Mouse (Mus musculus): ENCODE measurements around the gene Ptges3l. TPM values are rescaled to one million over a fixed set of nuclear protein-coding genes. Genes with fewer than 3 reads are reported as not detected.
"Not testable (repeated sequence)": the region's sequence is repeated elsewhere in the genome, so short reads cannot be mapped to it uniquely, and the experiment has no call there.

Gene Ptges3l
- total RNA-seq, 2 experiments from 2014 or later: 0.49 to 9.1 TPM

GRCm38 (mm10) chr11:101459716-101460115, 34.6 kb upstream of the Ptges3l start:
- ATAC-seq (replicated peaks; ENCODE audit: poor library complexity, severe bottlenecking): no peak

- no peak for ATAC-seq (replicated peaks; ENCODE audit: poor library complexity, severe bottlenecking)
Measured at GRCm38 (mm10) chr11:101458217-101458616, 33.1 kb upstream of the Ptges3l start.

- no peak for ATAC-seq (replicated peaks; ENCODE audit: poor library complexity, severe bottlenecking)
Measured at GRCm38 (mm10) chr11:101457631-101458030, 32.5 kb upstream of the Ptges3l start.

GRCm38 (mm10) chr11:101455627-101456026, 30.5 kb upstream of the Ptges3l start:
- ATAC-seq (replicated peaks; ENCODE audit: poor library complexity, severe bottlenecking): no peak

- ATAC-seq (replicated peaks; ENCODE audit: poor library complexity, severe bottlenecking): no peak
Measured at GRCm38 (mm10) chr11:101454702-101455101, 29.6 kb upstream of the Ptges3l start.

GRCm38 (mm10) chr11:101452093-101452774, 27.1 kb upstream of the Ptges3l start:
- no peak for ATAC-seq (replicated peaks; ENCODE audit: poor library complexity, severe bottlenecking)

- ATAC-seq (replicated peaks; ENCODE audit: poor library complexity, severe bottlenecking): no peak
Measured at GRCm38 (mm10) chr11:101451536-101451935, 26.4 kb upstream of the Ptges3l start.

- peak; percentile 49 for ATAC-seq (replicated peaks; ENCODE audit: poor library complexity, severe bottlenecking)
Measured at GRCm38 (mm10) chr11:101450394-101450793, 25.3 kb upstream of the Ptges3l start.

- ATAC-seq (replicated peaks; ENCODE audit: poor library complexity, severe bottlenecking): not testable (repeated sequence)
Measured at GRCm38 (mm10) chr11:101449596-101449995, 24.5 kb upstream of the Ptges3l start.

- peak; percentile 28 for ATAC-seq (replicated peaks; ENCODE audit: poor library complexity, severe bottlenecking)
Measured at GRCm38 (mm10) chr11:101448899-101449298, 23.8 kb upstream of the Ptges3l start.

GRCm38 (mm10) chr11:101448274-101448746, 23.2 kb upstream of the Ptges3l start, which contains the start of gene Ifi35:
Gene Ifi35, plus strand, starts transcription at chr11:101448407.
- ATAC-seq (replicated peaks; ENCODE audit: poor library complexity, severe bottlenecking): peak; percentile 89

GRCm38 (mm10) chr11:101447786-101448185, 22.7 kb upstream of the Ptges3l start:
- no peak for ATAC-seq (replicated peaks; ENCODE audit: poor library complexity, severe bottlenecking)

- not testable (repeated sequence) for ATAC-seq (replicated peaks; ENCODE audit: poor library complexity, severe bottlenecking)
Measured at GRCm38 (mm10) chr11:101446860-101447259, 21.7 kb upstream of the Ptges3l start.

- no peak for ATAC-seq (replicated peaks; ENCODE audit: poor library complexity, severe bottlenecking)
Measured at GRCm38 (mm10) chr11:101446319-101446718, 21.2 kb upstream of the Ptges3l start.

- no peak for ATAC-seq (replicated peaks; ENCODE audit: poor library complexity, severe bottlenecking)
Measured at GRCm38 (mm10) chr11:101442760-101443159, 17.6 kb upstream of the Ptges3l start.

GRCm38 (mm10) chr11:101442127-101442693, 17.1 kb upstream of the Ptges3l start, which contains the start of gene Rpl27:
Gene Rpl27, plus strand, starts transcription at chr11:101442298.
- ATAC-seq (replicated peaks; ENCODE audit: poor library complexity, severe bottlenecking): peak; percentile 98

- not testable (repeated sequence) for ATAC-seq (replicated peaks; ENCODE audit: poor library complexity, severe bottlenecking)
Measured at GRCm38 (mm10) chr11:101441450-101442126, 16.5 kb upstream of the Ptges3l start.

- not testable (repeated sequence) for ATAC-seq (replicated peaks; ENCODE audit: poor library complexity, severe bottlenecking)
Measured at GRCm38 (mm10) chr11:101438006-101438405, 12.9 kb upstream of the Ptges3l start.

- ATAC-seq (replicated peaks; ENCODE audit: poor library complexity, severe bottlenecking): no peak
Measured at GRCm38 (mm10) chr11:101436916-101437315, 11.8 kb upstream of the Ptges3l start.

GRCm38 (mm10) chr11:101435831-101436230, 10.7 kb upstream of the Ptges3l start:
- no peak for ATAC-seq (replicated peaks; ENCODE audit: poor library complexity, severe bottlenecking)

GRCm38 (mm10) chr11:101433396-101433795, 8.3 kb upstream of the Ptges3l start:
- no peak for ATAC-seq (replicated peaks; ENCODE audit: poor library complexity, severe bottlenecking)
